Mouse (Mus musculus) gastrocnemius, adult 2 months (tissue): Measurements from ENCODE around the gene Tfpt. TPM values are rescaled to one million over a fixed set of nuclear protein-coding genes. Genes with fewer than 3 reads are reported as not detected.
A peak's percentile ranks its signal among the peaks of the same experiment; 100 is the strongest.

ENCODE experiments used
- DNase-seq: peaks from one replicate; pipeline ENCODE4 v3.0.0; 2022
- H3K27ac ChIP-seq: fragments of 200-600 bp; 2 replicates; pipeline ENCODE4 v1.8.1; 2022; ENCODE audit warnings: mild to moderate bottlenecking
- H3K4me3 ChIP-seq: fragments of 200-600 bp; 2 replicates; pipeline ENCODE4 v1.8.1; 2022; ENCODE audit warnings: mild to moderate bottlenecking, moderate library complexity
- CTCF ChIP-seq: fragments of 200-600 bp; IDR thresholded peaks from 2 replicates; pipeline ENCODE4 v1.8.1; 2022; ENCODE audit warnings: antibody characterized with exemption, mild to moderate bottlenecking, moderate library complexity
- intact Hi-C: fragments of 180-260 bp; cut with DNase I; formaldehyde crosslinking; loops from one replicate; pipeline ENCODE4 v1.15.1; 2025
- total RNA-seq, 2 experiments: library from RNA; stranded (reverse); gene quantifications; 2 replicates each; pipeline ENCODE4 v1.2.3; 2021

Tfpt gene
- total RNA-seq, 2 experiments from 2014 or later, result 14.0 to 16.2 TPM

DNA sequence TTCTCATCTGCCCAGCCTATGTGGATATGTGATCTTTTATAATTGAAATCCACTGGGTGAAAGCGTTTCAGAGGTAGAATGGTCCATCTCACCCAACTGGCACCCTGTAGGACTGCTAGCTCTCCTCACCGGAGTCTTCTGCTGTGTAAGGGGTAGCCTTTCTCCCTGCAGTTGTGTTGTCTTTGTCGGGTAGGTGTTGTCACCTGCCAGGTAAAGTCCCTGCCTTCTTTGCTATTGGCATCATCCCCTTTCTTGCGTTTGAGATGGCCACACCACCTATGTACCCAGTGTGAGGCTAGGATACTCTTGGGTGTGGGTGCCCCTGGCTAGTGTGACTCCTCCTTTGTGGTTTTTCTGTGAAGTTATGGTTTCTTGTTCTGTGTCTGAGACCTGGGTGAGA, 16.9 kb upstream of the Tfpt start:
- intact Hi-C loops, result loop anchor here (1.0 to 10.0 kb wide), 3 partner anchors 31 to 498 kb away; partner anchors contain the start of genes Mboat7 and Tsen34
- no peak for TF ChIP-seq CTCF
- H3K4me3 ChIP-seq, result peak overlapping the region; percentile 75
- DNase-seq, result no peak
- peak overlapping the region; percentile 98 for H3K27ac ChIP-seq

DNA sequence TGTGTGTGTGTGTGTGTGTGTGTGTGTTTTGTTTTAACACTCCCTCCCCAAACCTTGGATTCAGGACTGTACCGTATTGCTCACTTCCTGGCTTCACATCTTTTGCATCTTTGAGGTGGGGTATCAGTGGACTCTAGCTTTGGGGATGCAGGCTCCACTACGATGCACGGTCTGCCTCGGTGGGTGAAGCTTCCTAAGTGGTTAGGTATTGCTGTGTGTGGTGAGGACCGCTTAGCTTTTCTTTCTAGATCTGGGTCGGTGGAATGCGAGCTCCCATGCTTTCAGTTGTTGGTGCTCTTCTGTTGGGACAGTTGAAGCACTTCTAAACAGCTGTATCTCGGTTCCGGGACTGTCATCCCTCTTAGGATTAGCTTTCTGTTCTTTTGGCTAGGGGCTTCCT, 16.5 kb upstream of the Tfpt start:
- DNase-seq, result no peak
- intact Hi-C loops, result loop anchor here (5.0 to 10.0 kb wide), 2 partner anchors 46 to 499 kb away; partner anchors contain the start of genes Mboat7 and Tsen34
- no peak for TF ChIP-seq CTCF
- H3K27ac ChIP-seq, result peak overlapping the region; percentile 98
- peak overlapping the region; percentile 75 for H3K4me3 ChIP-seq

DNA sequence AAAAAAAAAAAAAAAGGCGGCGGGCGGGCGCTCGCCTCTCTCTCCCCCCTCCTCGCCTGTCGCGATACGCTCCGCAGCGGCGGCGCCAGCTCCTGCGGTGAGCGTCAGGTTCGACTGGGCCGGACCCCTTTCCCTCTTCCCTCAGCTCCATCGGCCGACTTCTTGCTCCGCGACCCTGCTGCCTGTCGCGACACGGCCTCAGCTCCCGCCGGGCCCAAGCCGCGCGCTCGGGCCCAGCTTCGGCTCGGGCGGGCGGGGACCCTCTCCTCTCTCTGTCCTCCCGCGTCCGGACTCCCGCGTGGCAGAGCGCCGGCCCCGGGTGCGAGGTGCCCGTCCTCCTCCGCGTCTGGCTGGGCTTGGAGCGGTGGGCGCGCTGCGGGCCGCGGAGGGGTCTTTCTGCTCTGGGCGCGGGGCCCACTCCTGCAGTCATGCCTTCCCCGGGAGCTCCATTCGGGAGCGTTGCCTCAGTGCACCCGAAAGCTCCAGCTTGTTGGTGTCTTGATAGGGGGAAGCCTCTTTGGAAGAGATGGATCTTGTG, 15.8 kb upstream of the Tfpt start:
- Histone ChIP-seq H3K27ac (peak overlapping the region; percentile 98), H3K4me3 (peak overlapping the region; percentile 75)
- no peak for DNase-seq
- intact Hi-C loops, result loop anchor here (1.0 to 10.0 kb wide), 3 partner anchors 20 to 499 kb away; partner anchors contain the start of genes Leng1, Mboat7 and Tsen34
- TF ChIP-seq CTCF, result no peak

DNA sequence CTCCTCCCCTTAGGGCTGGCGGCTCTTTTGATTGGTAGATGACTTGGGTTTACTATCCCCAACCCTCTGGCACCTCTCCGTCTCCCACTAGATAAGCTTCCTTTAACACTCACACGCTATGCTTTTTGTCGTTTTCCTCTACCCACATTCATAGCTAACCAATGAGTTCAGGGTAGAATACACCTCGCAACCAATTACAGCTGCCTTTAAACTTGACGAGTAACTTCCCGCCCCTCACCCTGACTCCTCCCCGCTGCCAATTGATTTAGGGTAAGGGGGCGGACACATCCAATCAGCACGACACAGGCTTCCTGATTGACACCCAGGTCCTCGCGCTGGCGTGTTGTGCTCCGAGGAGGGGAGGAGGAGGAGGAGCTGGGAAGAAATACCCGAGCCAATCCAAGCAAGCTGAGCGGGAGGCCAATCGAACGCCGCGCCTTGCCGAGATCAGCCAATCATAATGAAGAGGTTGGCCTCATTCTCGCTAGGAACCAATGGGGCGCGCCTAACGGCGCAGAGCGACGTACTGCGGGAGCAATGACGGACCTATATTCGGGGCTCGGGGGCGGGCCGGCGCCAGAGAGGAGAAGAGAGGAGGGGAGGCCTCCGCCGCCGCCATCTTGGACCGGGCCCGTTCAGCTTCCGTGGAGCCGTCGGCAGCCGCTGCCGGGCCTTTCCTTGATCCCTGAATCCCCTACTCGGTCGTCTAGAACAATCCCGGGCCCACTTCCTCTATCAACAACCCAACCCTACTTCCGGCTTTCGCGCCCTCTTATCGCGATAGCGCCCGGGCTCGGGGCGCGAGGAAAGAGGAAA, 15.2 kb upstream of the Tfpt start, which contains the start of gene Cnot3:
Cnot3 (plus strand) TSS at position 597 of the 816 bp plus-strand sequence.
- DNase-seq, result peak; percentile 99
- H3K27ac ChIP-seq, result peak within 1 kb of the TSS; percentile 98
- H3K4me3 ChIP-seq, result peak within 1 kb of the TSS; percentile 75
- intact Hi-C loops, result loop anchor here (1.0 to 10.0 kb wide), 3 partner anchors 20 to 500 kb away; partner anchors contain the start of genes Leng1, Mboat7 and Tsen34
- no peak for TF ChIP-seq CTCF

DNA sequence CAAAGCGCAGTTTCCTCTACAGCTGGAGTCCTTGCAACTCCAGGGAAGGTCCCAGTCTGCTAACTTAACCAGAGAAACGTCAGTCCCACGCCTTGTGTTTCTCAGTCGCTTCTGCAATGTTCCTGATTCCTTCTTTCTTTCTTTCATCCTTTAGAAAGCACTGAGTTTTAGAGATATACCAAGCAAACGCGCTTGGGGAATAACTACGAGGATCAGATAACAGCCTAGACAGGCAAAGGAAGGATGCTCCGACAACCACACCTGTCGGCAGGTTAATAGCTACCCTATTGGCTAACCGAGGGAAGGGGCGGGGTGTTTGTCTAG, 14.6 kb upstream of the Tfpt start:
- intact Hi-C loops, result loop anchor here (10.0 kb wide), 1 partner anchor 500 kb away; no protein-coding TSS in a partner anchor
- Histone ChIP-seq H3K27ac (peak overlapping the region; percentile 87), H3K4me3 (peak overlapping the region; percentile 74)
- no peak for TF ChIP-seq CTCF
- DNase-seq, result peak; percentile 89

DNA sequence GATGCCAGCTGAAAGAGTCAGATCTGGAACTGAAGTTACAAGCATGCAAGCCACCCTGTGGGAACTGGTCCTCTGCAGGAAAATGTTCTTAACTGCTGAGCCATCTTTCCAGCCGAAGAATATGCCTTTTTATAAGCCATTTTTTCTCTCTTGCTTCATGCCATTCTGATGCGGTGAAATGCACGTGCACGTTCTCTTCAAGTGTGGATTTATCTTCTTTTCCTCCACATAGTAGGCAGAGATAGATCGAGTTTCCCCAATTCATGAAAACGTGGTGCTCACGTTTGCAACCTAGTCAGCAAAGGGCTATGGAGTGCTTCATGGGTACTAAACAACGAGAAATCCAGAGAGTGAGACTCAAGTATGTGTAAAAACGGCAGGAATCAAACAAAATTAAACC, 14.1 kb upstream of the Tfpt start:
- TF ChIP-seq CTCF, result no peak
- intact Hi-C loops, result loop anchor here (10.0 kb wide), 1 partner anchor 501 kb away; no protein-coding TSS in a partner anchor
- Histone ChIP-seq H3K4me3 (peak overlapping the region; percentile 74), H3K27ac (0 out of 2 replicates have a peak overlapping the region, but pooled peaks have one; percentile 87)
- no peak for DNase-seq

DNA sequence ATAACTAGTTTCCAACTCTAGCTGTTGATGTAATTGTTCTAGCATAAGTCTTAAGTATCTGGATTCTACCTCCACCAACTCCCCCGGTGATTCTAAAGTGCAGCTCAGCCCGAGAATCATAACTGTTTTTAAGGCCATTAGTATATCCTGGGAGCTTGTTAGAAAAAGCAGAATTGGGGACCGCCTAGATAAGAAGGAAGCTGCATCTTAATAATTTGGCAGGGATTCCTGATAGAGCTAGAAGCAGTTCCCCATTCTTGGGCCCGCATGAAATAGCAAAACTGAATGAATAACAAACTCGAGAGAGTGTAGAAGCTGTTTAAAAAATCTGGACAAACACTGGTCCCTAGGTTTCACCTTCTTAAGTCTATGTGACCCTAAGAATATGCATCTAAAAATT, 13.7 kb upstream of the Tfpt start:
- Histone ChIP-seq H3K4me3 (no peak overlapping the region), H3K27ac (no peak overlapping the region)
- no peak for DNase-seq
- TF ChIP-seq CTCF, result no peak
- intact Hi-C loops, result loop anchor here (10.0 kb wide), 1 partner anchor 501 kb away; no protein-coding TSS in a partner anchor

DNA sequence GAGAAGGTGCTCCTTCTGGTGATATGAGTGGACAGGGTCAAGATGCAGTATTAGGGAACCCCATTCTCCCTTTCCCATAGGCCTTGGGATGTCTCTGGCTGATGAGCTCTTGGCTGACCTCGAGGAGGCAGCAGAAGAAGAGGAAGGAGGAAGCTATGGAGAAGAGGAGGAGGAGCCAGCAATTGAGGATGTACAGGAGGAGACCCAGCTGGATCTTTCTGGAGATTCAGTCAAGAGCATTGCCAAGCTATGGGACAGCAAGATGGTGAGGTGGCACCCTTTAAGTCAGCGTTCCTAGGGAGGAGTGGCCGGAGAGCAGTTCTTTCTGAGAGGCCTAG, 718 bp upstream of the Tfpt start:
- intact Hi-C loops, result no loop called here
- peak overlapping the region; percentile 99 for H3K27ac ChIP-seq
- no peak for DNase-seq
- H3K4me3 ChIP-seq, result peak overlapping the region; percentile 90
- no peak for TF ChIP-seq CTCF

DNA sequence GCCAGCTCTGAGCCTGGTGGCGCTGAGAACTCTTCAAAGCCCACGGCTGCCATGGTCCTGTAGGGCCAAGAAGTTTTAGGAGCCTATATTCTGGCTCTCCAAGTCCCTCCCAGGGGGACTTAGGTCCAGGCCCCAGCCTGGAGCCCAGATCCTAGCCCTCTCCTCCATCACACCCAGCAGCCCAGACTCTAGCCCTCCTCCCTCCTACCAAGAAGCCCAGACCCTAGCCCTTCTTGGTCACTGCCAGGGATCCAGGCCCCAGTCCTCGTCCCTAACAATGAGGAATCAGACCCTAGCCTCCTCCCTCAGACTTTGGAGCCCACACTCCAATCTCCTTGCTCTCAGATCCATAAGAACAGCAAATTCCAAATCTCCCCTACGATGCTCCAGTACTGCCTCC, 699 bp downstream of the Tfpt start:
- intact Hi-C loops, result loop anchor here (5.0 kb wide), 1 partner anchor 63 kb away; the partner anchor contains the start of genes Mboat7 and Tsen34
- peak overlapping the region; percentile 99 for H3K27ac ChIP-seq
- TF ChIP-seq CTCF, result no peak
- DNase-seq, result no peak
- peak overlapping the region; percentile 90 for H3K4me3 ChIP-seq

DNA sequence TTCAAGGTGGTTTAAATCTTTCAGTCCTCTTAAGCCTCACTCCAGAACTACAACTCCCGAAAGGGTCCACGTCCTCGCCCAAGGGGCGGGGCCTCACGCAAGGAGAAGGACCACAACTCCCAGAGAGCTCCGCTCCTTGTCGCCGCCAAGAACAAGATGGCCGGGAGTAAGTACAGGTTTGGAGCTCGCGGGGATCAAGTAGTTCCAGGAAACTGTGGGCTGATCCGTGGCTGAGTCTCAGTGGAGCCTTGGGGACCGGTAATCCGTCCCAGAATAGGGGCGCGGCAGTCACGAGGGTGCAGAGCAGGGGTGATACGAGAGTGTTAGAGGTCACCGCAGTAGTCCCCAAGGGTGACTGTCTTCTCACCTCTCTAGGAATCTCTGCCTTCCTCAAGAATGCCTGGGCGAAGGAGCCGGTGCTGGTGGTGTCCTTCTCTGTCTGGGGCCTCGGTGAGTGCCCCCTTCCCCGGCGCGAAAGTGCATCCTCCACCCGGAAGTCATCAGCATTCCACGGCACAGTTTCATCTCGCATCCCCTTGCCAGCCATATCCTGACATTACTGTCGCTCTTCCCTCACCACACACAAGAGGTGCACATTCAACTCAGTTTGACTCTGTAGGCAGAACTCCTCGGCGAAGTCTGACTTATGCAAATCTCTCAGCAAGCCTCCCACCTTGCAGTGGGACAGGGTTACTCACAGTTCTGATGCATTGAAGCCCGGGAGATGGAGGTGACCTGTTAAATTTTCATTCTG, 12.3 kb downstream of the Tfpt start, which contains the start of gene Ndufa3:
Ndufa3 (plus strand) TSS at position 132 of the 754 bp plus-strand sequence.
- DNase-seq, result peak; percentile 92
- H3K4me3 ChIP-seq, result peak within 1 kb of the TSS; percentile 83
- peak within 1 kb of the TSS; percentile 92 for H3K27ac ChIP-seq
- TF ChIP-seq CTCF, result no peak
- intact Hi-C loops, result loop anchor here (5.0 to 10.0 kb wide), 2 partner anchors 285 to 517 kb away; partner anchors contain the start of genes Cacng7 and Leng8

DNA sequence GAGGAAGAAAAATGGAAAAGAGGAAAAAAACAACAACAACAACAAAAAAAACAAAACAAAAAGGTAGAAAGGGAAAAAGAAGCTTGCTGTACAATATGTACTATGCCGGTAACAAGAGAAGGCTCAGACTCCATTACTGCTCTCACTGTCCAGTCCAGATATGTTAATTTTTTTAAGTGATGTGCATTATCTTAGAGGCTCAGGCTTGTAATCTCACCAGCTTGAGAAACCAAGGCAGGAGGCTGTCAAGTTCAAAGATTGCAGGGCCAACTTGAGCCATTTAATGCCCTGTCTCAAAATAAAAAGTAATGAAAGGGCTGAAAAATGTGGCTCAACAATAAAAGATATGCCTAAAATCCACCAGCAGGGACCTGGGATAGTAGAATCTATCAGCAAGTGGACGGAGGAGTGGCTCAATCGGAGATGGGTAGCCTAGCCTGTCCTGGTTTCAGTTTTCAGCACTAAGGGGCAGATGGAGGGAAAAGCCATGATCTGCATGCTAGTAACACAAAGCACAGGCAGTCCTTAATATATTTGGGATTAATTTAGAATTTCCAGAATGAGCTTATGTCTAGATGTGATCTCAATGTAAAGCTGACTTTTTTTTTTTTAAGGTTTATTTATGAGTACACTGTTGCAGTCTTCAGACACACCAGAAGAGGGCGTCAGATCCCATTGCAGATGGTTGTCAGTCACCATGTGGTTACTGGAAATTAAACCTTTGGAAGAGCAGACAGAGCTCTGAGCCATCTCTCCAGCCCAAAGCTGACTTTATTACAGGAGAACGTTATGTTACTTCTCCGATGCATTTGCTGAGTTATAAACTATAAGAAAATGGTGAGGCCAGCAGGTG, 13.1 kb downstream of the Tfpt start:
- intact Hi-C loops, result loop anchor here (5.0 to 10.0 kb wide), 2 partner anchors 284 to 518 kb away; partner anchors contain the start of genes Cacng7 and Leng8
- peak; percentile 56 for TF ChIP-seq CTCF
- DNase-seq, result peak; percentile 33
- peak overlapping the region; percentile 83 for H3K4me3 ChIP-seq
- peak overlapping the region; percentile 92 for H3K27ac ChIP-seq
